Mouse (Mus musculus) ES-Bruce4 (cell line): ENCODE results near the gene Nit1.

Experiments
- CTCF ChIP-seq: IDR thresholded peaks from one replicate; pipeline ENCODE4 v1.8.1; 2011; ENCODE audit warnings: low read depth, low read length
- POLR2A ChIP-seq: IDR thresholded peaks from one replicate; pipeline ENCODE4 v1.8.1; 2011; ENCODE audit warnings: low read length; ENCODE audit not compliant: insufficient read depth

GRCm38 (mm10) chr1:171294298-171295062, 51.0 kb downstream of the Nit1 start, which contains the start of gene Ufc1:
- TF ChIP-seq CTCF (no peak), POLR2A (no peak)
